Mouse (Mus musculus) intestine, postnatal 0 days (tissue): ENCODE data around the gene Xpnpep2. TPM values are rescaled to one million over a fixed set of nuclear protein-coding genes. Genes with fewer than 3 reads are reported as not detected.

Experiments
- ATAC-seq: fragments of 200-750 bp; cut with Nextera tagmentation; 2 replicates; pipeline ENCODE4 v1.8.0; 2017; ENCODE audit warnings: mild to moderate bottlenecking, moderate TSS enrichment, moderate library complexity
- H3K27ac ChIP-seq: fragments of 300-500 bp; sonication (generic); 2 replicates; pipeline ENCODE4 v1.5.1; 2014; ENCODE audit warnings: mild to moderate bottlenecking, low read depth, low read length, moderate library complexity
- H3K27me3 ChIP-seq: fragments of 300-500 bp; sonication (generic); replicated peaks from 2 replicates; pipeline ENCODE4 v1.6.1; 2014; ENCODE audit warnings: low read length, mixed read lengths; ENCODE audit not compliant: control insufficient read depth, insufficient read depth
- H3K36me3 ChIP-seq: fragments of 300-500 bp; sonication (generic); 2 replicates; pipeline ENCODE4 v1.6.1; 2014; ENCODE audit warnings: mild to moderate bottlenecking, moderate library complexity; ENCODE audit not compliant: control insufficient read depth, insufficient read depth
- H3K4me1 ChIP-seq: fragments of 300-500 bp; sonication (generic); replicated peaks from 2 replicates; pipeline ENCODE4 v1.6.1; 2014; ENCODE audit warnings: antibody characterized with exemption, low read length, mixed read lengths; ENCODE audit not compliant: control insufficient read depth, insufficient read depth
- H3K4me2 ChIP-seq: fragments of 300-500 bp; sonication (generic); replicated peaks from 2 replicates; pipeline ENCODE4 v1.6.1; 2014; ENCODE audit warnings: low read depth, mild to moderate bottlenecking, moderate library complexity
- H3K4me3 ChIP-seq: fragments of 300-500 bp; sonication (generic); 2 replicates; pipeline ENCODE4 v1.5.1; 2014; ENCODE audit warnings: low read depth, low read length
- H3K9ac ChIP-seq: fragments of 300-500 bp; sonication (generic); 2 replicates; pipeline ENCODE4 v1.6.1; 2014; ENCODE audit warnings: mild to moderate bottlenecking, low read depth, low read length
- H3K9me3 ChIP-seq: fragments of 300-500 bp; sonication (generic); 2 replicates; pipeline ENCODE4 v1.6.1; 2016; ENCODE audit warnings: mixed run types; ENCODE audit not compliant: control insufficient read depth
- CTCF ChIP-seq: sonication (generic); IDR thresholded peaks from 2 replicates; pipeline ENCODE4 v1.5.1; 2016; ENCODE audit warnings: low read depth, mild to moderate bottlenecking, control low read depth, antibody characterized with exemption, moderate library complexity
- WGBS: fragments of 180-500 bp; shearing (Covaris S2); extraction: QIAGEN DNeasy Blood & Tissue Kit; methylation state at CpG from one replicate; pipeline ENCODE4 v1.1.7; 2014; 5-methylcytosine and 5-hydroxymethylcytosine counted together
- polyA plus RNA-seq: library from polyadenylated mRNA; unstranded; fragments of >200 nt; fragmentation: Nextera tagmentation; extraction: Ambion mirVana; gene quantifications from 2 replicates; pipeline ENCODE4 v1.2.1, GENCODE M21; 2015

Xpnpep2 gene
- polyA plus RNA-seq, 1 experiment from 2014 or later, result 4.4 TPM

DNA sequence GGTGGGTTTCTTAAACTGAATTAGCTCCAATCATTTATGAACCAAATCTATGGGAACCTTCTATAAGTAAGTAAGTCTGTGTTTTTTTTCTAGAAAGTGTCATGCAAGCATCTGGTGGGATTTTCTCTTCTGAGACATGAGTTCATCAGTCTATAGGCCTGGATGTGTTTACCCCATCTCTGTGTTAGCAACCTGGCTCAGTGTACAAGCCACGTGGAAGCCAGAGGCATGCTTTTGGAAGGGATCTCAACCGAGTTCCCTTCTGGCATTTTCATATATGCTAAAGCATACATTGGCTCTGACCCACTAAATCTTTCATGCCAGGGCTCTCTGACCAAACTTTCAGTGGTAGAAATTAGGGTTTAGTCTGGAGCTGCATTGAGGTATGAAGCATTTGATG, 45.4 kb downstream of the Xpnpep2 start:
- Histone ChIP-seq H3K36me3 (no peaks in the 10 kb centered on the region), H3K4me3 (no peak overlapping the region), H3K9me3 (no peaks in the 10 kb centered on the region), H3K4me1 (no peaks in the 10 kb centered on the region), H3K27me3 (no peaks in the 10 kb centered on the region), H3K9ac (no peak overlapping the region), H3K27ac (no peak overlapping the region), H3K4me2 (no peak overlapping the region)
- 67% methylated on average over 2 of the region's 2 CpGs for WGBS
- no peak for TF ChIP-seq CTCF
- no peak for ATAC-seq

DNA sequence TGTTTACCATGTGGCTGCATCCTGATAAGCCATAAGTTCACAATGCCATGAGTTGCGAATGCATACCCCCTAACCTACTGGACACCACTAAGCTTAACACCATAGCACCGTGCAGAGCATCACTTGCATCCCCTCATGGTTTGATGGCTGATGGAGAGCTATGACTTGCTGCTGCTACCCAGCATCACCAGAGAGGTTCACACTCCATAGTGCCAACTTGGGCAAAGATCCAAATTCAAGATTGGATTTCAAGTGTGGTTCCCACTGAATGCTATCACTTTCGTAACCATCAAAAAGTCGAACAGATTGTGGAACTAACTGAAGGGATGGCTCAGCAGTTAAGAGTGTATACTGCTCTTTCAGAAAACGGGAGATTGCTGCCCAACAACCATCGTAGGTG, 47.0 kb downstream of the Xpnpep2 start:
- ATAC-seq, result no peak
- TF ChIP-seq CTCF, result no peak
- 80% methylated on average over 6 of the region's 6 CpGs for WGBS

DNA sequence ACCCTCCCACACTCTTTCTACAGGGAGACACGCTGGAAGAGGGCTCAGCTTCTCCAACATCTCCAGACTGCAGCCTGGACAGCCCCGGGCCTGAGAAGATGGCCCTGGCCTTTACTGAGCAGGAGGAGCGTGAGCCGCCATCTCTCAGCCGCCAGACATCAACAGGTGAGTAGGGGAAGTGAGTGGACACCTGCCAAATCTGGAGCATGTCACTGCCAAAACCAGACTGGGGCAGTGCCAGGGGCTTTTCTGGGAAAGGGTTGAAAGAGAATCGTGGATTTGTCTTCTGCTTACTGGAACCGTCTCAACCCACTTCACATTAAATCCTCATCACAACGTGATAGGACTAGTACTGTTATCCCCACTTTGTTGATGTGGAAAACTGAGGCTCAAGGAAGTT, 48.9 kb downstream of the Xpnpep2 start:
- no peaks in the 10 kb centered on the region for H3K27me3 ChIP-seq
- 86% methylated on average over 8 of the region's 8 CpGs for WGBS
- no peak overlapping the region for H3K4me3 ChIP-seq
- no peaks in the 10 kb centered on the region for H3K9me3 ChIP-seq
- H3K27ac ChIP-seq, result no peak overlapping the region
- H3K4me1 ChIP-seq, result no peaks in the 10 kb centered on the region
- no peak for TF ChIP-seq CTCF
- H3K9ac ChIP-seq, result no peak overlapping the region
- no peaks in the 10 kb centered on the region for H3K36me3 ChIP-seq
- ATAC-seq, result no peak
- H3K4me2 ChIP-seq, result no peak overlapping the region

More for the DNA sequence above, 47.0 kb downstream of the Xpnpep2 start:
- Histone ChIP-seq H3K4me1 (no peaks in the 10 kb centered on the region), H3K4me2 (no peak overlapping the region), H3K4me3 (no peak overlapping the region), H3K27me3 (no peaks in the 10 kb centered on the region), H3K9ac (no peak overlapping the region), H3K36me3 (no peaks in the 10 kb centered on the region), H3K9me3 (no peaks in the 10 kb centered on the region), H3K27ac (no peak overlapping the region)

DNA sequence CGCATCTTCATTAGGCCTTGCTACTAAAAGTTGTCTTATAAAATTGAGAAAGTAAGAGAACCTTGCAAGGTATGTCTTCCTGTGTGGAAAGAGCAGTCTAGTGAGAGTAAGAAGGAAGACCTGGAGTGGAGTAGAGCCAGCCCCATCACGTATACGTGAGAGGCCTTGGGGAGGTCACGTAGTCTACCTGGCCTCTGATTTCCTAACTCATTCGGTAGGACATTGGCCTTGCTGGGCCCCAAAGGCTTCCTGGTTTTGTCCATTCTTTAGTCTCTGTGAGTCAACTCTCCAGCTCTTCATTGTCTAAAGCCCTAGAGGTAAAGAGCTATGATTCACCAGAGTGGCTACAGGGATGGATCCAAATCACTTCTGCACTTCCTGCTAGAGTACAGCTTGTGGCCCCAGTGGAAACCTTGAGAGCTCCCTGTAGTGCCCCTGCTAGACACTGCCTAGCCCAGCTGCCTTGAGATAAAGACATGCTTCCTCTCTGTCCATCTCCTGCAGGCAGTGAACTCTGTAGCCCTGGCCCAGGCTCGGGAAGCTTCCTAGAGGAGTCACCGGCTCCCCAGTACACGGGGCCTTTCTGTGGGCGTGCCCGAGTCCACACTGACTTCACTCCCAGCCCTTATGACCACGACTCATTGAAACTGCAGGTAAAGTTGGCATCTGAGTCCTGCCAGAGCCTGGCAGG, 49.8 kb downstream of the Xpnpep2 start:
- peak; percentile 85 for ATAC-seq
- WGBS, result 63% methylated on average over 11 of the region's 11 CpGs

DNA sequence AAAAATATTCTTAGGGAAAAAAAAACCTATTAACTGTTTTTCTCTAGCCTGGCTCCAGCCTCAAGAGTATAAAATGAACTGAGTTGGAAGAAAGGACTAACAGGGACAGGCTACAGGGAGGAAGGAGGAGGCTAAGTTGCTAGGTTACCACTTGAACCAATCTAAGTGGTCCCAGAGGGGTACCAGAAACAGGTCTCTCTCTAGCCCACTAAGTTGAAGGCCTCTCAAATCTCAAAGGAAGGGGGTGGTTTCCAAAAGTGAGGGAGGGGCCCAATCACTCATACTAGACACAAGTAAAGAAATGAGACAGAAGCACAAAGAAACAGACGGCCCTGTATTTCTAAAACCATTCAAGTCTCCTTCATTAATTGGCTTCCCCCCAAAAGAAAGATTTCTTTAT, 61.4 kb downstream of the Xpnpep2 start:
- no peak overlapping the region for H3K4me2 ChIP-seq
- no peak overlapping the region for H3K9ac ChIP-seq
- no peak for TF ChIP-seq CTCF
- H3K27ac ChIP-seq, result no peak overlapping the region
- 79% methylated on average over 1 of the region's 1 CpGs for WGBS
- ATAC-seq, result no peak
- H3K9me3 ChIP-seq, result no peaks in the 10 kb centered on the region
- no peaks in the 10 kb centered on the region for H3K27me3 ChIP-seq
- 0 out of 2 replicates have a peak, but pooled peaks cover 3% of the 10 kb centered on the region for H3K36me3 ChIP-seq
- H3K4me3 ChIP-seq, result no peak overlapping the region
- H3K4me1 ChIP-seq, result no peaks in the 10 kb centered on the region

More for the DNA sequence above, 49.8 kb downstream of the Xpnpep2 start:
- H3K36me3 ChIP-seq, result no peaks in the 10 kb centered on the region
- TF ChIP-seq CTCF, result no peak
- H3K27me3 ChIP-seq, result no peaks in the 10 kb centered on the region
- H3K4me2 ChIP-seq, result no peak overlapping the region
- no peaks in the 10 kb centered on the region for H3K4me1 ChIP-seq
- peak overlapping the region; percentile 15; the same call in 1 of the 2 replicates for H3K27ac ChIP-seq
- no peaks in the 10 kb centered on the region for H3K9me3 ChIP-seq
- no peak overlapping the region for H3K9ac ChIP-seq
- no peak overlapping the region for H3K4me3 ChIP-seq

DNA sequence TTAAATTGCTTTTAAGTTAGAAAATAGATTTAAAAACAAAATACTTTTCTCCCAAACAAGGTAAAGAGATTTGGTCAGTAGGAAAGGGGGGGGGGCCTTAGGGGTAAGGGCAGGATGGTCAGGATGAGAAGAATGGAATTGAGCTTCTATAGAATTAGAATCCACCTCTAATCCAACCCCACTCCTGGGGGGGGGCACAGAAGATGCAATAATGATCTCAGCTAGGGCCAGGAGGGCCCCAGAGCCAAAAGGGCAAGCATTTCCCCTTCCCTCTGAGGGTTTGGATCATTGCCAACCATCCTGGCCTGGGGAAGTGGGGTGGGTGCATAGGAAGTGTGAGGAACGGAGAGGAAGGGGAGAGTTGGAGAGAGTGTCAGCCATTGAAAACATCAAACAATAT, 61.8 kb downstream of the Xpnpep2 start:
- Histone ChIP-seq H3K9me3 (no peaks in the 10 kb centered on the region), H3K9ac (no peak overlapping the region), H3K4me3 (no peak overlapping the region), H3K27ac (no peak overlapping the region), H3K4me1 (no peaks in the 10 kb centered on the region), H3K27me3 (no peaks in the 10 kb centered on the region), H3K4me2 (no peak overlapping the region), H3K36me3 (0 out of 2 replicates have a peak, but pooled peaks cover 3% of the 10 kb centered on the region)
- TF ChIP-seq CTCF, result no peak
- 29% methylated on average over 1 of the region's 1 CpGs for WGBS
- no peak for ATAC-seq
